Mouse (Mus musculus) large intestine, adult 2 months (tissue): ENCODE measurements around the gene Gm20517. TPM values are rescaled to one million over a fixed set of nuclear protein-coding genes. Genes with fewer than 3 reads are reported as not detected.

Experiments used
- DNase-seq: peaks from one replicate; pipeline ENCODE4 v3.0.0-alpha.2; 2012; ENCODE audit warnings: low read depth, low spot score
- WGBS: fragments of 180-500 bp; shearing (Covaris S2); methylation state at CpG from one replicate; pipeline ENCODE4 v1.1.7; 2018; 5-methylcytosine and 5-hydroxymethylcytosine counted together
- polyA plus RNA-seq: library from polyadenylated mRNA; depleted of rRNA; stranded (reverse); fragments of >200 nt; gene quantifications from 2 replicates; pipeline ENCODE4 v1.2.3, GENCODE M21; 2012; rRNA removed

Gm20517 gene
- 0.14 and 0.17 TPM in 2 replicates for polyA plus RNA-seq

GRCm38 (mm10) chr17:47610849-47611660, at the start of gene Gm20517, which contains the start of the genes Bysl and Med20:
Gene Gm20517, plus strand, starts transcription at chr17:47611589.
Gene Bysl, minus strand, starts transcription at chr17:47611492.
Gene Med20, plus strand, starts transcription at chr17:47611582.
- under 1% methylated on average over 59 of the region's 59 CpGs for WGBS
- peak; percentile 81 for DNase-seq

- WGBS, result 78% methylated on average over 6 of the region's 6 CpGs
- DNase-seq, result no peak
These were observed 48.5 kb upstream of the Gm20517 start for GRCm38 (mm10) chr17:47562875-47563274.

GRCm38 (mm10) chr17:47564612-47565011, 46.8 kb upstream of the Gm20517 start:
- WGBS, result 82% methylated on average over 5 of the region's 5 CpGs
- DNase-seq, result no peak

- 56% methylated on average over 2 of the region's 2 CpGs for WGBS
- no peak for DNase-seq
These were observed 45.3 kb upstream of the Gm20517 start for GRCm38 (mm10) chr17:47566133-47566532.

GRCm38 (mm10) chr17:47567271-47567670, 44.1 kb upstream of the Gm20517 start:
- DNase-seq, result no peak
- 73% methylated on average over 3 of the region's 3 CpGs for WGBS

- WGBS, result 95% methylated on average over 3 of the region's 3 CpGs
- no peak for DNase-seq
These were observed 43.0 kb upstream of the Gm20517 start for GRCm38 (mm10) chr17:47568389-47568788.

- DNase-seq, result no peak
- 86% methylated on average over 10 of the region's 10 CpGs for WGBS
These were observed 42.4 kb upstream of the Gm20517 start for GRCm38 (mm10) chr17:47568951-47569527.

GRCm38 (mm10) chr17:47571621-47572020, 39.8 kb upstream of the Gm20517 start:
- WGBS, result 66% methylated on average over 7 of the region's 7 CpGs
- no peak for DNase-seq

GRCm38 (mm10) chr17:47572436-47572835, 39.0 kb upstream of the Gm20517 start:
- DNase-seq, result no peak

GRCm38 (mm10) chr17:47574028-47574427, 37.4 kb upstream of the Gm20517 start:
- no peak for DNase-seq
- 73% methylated on average over 8 of the region's 8 CpGs for WGBS

GRCm38 (mm10) chr17:47574830-47575229, 36.6 kb upstream of the Gm20517 start:
- no peak for DNase-seq
- 84% methylated on average over 11 of the region's 11 CpGs for WGBS

GRCm38 (mm10) chr17:47578655-47579054, 32.7 kb upstream of the Gm20517 start:
- 91% methylated on average over 6 of the region's 6 CpGs for WGBS
- no peak for DNase-seq

GRCm38 (mm10) chr17:47580962-47581361, 30.4 kb upstream of the Gm20517 start:
- no peak for DNase-seq
- 88% methylated on average over 4 of the region's 4 CpGs for WGBS

- WGBS, result 81% methylated on average over 8 of the region's 8 CpGs
- DNase-seq, result no peak
These were observed 22.9 kb upstream of the Gm20517 start for GRCm38 (mm10) chr17:47588517-47588916.

GRCm38 (mm10) chr17:47591073-47591472, 20.3 kb upstream of the Gm20517 start:
- 68% methylated on average over 3 of the region's 3 CpGs for WGBS
- no peak for DNase-seq

GRCm38 (mm10) chr17:47593215-47593853, 18.1 kb upstream of the Gm20517 start:
- WGBS, result under 1% methylated on average over 63 of the region's 63 CpGs
- peak; percentile 74 for DNase-seq

- WGBS, result under 1% methylated on average over 13 of the region's 13 CpGs
- DNase-seq, result no peak
These were observed 17.6 kb upstream of the Gm20517 start for GRCm38 (mm10) chr17:47593854-47594182.

GRCm38 (mm10) chr17:47594183-47594968, 17.0 kb upstream of the Gm20517 start:
- DNase-seq, result no peak
- under 1% methylated on average over 43 of the region's 43 CpGs for WGBS

GRCm38 (mm10) chr17:47594969-47595247, 16.5 kb upstream of the Gm20517 start:
- no peak for DNase-seq
- 5% methylated on average over 9 of the region's 9 CpGs for WGBS
